In genomic region chr16:23100613-23101012, GRCm38 (mm10) we compare ENCODE assay signal across 9 mouse cellular contexts. TPM values are rescaled to one million over a fixed set of nuclear protein-coding genes. Genes with fewer than 3 reads are reported as not detected.
DNase-seq lines count a peak whose midpoint lies in the region; ATAC-seq and TF ChIP-seq lines count a peak whose summit lies in the region.
"Had no signal": no experiment of that assay in that cellular context is flagged by ENCODE, and none has a peak within 500 bp of the region (broad histone marks: within the 10 kb centered on the region; RNA-seq: fewer than 3 reads in every experiment).

No protein-coding gene starts in this region.

- H3K27me3 ChIP-seq in liver, embryonic 14.5 days (ENCODE audit: control insufficient read depth, insufficient read depth, low read length) = peaks cover 4% of the 10 kb centered on the region; the same call in 1 of the 2 replicates

- peak overlapping the region; percentile 52 for H3K4me2 ChIP-seq in liver, embryonic 14.5 days (ENCODE audit: low read depth)

- TF ChIP-seq EP300 in liver, embryonic 14.5 days (IDR thresholded peaks at IDR 0.05; ENCODE audit: low read depth) = no peak

- DNase-seq in thymus, postnatal 4 days = peak; percentile 29
- DNase-seq in thymus, adult 18-20 months = no peak
- no peak for DNase-seq in liver, embryonic 14.5 days (ENCODE audit: low read depth in 3 of 3, low spot score in 3 of 3)
- DNase-seq in cerebellum, adult 8-10 months = no peak
- no peak for DNase-seq in right cerebral cortex, postnatal 36 days (ENCODE audit: low spot score in 2 of 2)
- no peak for DNase-seq in gastrocnemius, postnatal 4 days (ENCODE audit: low spot score in 2 of 2)
- no peak for DNase-seq in kidney, postnatal 25 days

- no peak overlapping the region; the same call in 1 of the 2 replicates for H3K9ac ChIP-seq in liver, embryonic 14.5 days (replicated peaks)

- H3K36me3 ChIP-seq in liver, embryonic 14.5 days (replicated peaks; ENCODE audit: control insufficient read depth, insufficient read depth, low read depth) = no peaks in the 10 kb centered on the region

- peaks cover 6 to 8% of the 10 kb centered on the region in 2 experiments for H3K4me1 ChIP-seq in liver, embryonic 14.5 days (replicated peaks; ENCODE audit: control insufficient read depth in 2 of 2, insufficient read depth in 2 of 2, low read length in 1 of 2)

- H3K9me3 ChIP-seq in liver, embryonic 14.5 days (ENCODE audit: control insufficient read depth, low read length) = no peaks in the 10 kb centered on the region

- no peak overlapping the region for H3K27ac ChIP-seq in liver, embryonic 14.5 days

- peak; percentile 50 to 52 for ATAC-seq in hematopoietic stem cell, adult 5-6 weeks (replicated peaks in 1 of 2; ENCODE audit: insufficient read depth in 1 of 2, low FRiP score in 2 of 2, low TSS enrichment in 1 of 2, low read depth in 1 of 2, poor library complexity in 2 of 2, severe bottlenecking in 2 of 2)
- ATAC-seq in liver, embryonic 14.5 days (ENCODE audit: insufficient read depth) = peak; percentile 56

- H3K4me3 ChIP-seq in liver, embryonic 14.5 days (ENCODE audit: insufficient read depth in 1 of 2, low read depth in 2 of 2, low read length in 2 of 2) = peak overlapping the region; percentile 23 to 31; a peak in 2 of 4 replicates
- H3K4me3 ChIP-seq: myocyte had no signal

- no peak for TF ChIP-seq CTCF in liver, embryonic 14.5 days (IDR thresholded peaks at IDR 0.05; ENCODE audit: low read depth)

- 5% methylated on average over 10 of the region's 10 CpGs for WGBS in liver, embryonic 14.5 days (ENCODE audit: insufficient replicate concordance)

RNA-seq across cellular contexts. Expression of gene Eif4a2, which starts 6.6 kb away (rescaled TPM):
- 1,260 and 1,493 TPM in 2 replicates for total RNA-seq in hematopoietic stem cell, adult 5-6 weeks (2017)
- 111 and 159 TPM in 2 replicates for polyA plus RNA-seq in liver, embryonic 14.5 days (2012; rRNA removed)
- polyA plus RNA-seq in liver, embryonic 14.5 days (2014; fragmentation: Nextera tagmentation; extraction: Ambion mirVana) = 55.9 and 66.5 TPM in 2 replicates
- 100 to 1,000 TPM; 274 to 300 TPM for total RNA-seq in gastrocnemius, postnatal 4 days (2021)

RNA-seq across cellular contexts. Expression of gene Rfc4, which starts 26.9 kb away (rescaled TPM):
- 59.0 and 75.0 TPM in 2 replicates for total RNA-seq in hematopoietic stem cell, adult 5-6 weeks (2017)
- polyA plus RNA-seq in liver, embryonic 14.5 days (2012; rRNA removed) = 6.5 and 17.1 TPM in 2 replicates
- 177 and 178 TPM in 2 replicates for polyA plus RNA-seq in liver, embryonic 14.5 days (2014; fragmentation: Nextera tagmentation; extraction: Ambion mirVana)
- 10 to 100 TPM; 16.2 to 16.4 TPM for total RNA-seq in gastrocnemius, postnatal 4 days (2021)

RNA-seq across cellular contexts. Expression of gene Kng1, which starts 42.9 kb away (rescaled TPM):
- total RNA-seq in hematopoietic stem cell, adult 5-6 weeks (2017) = not detected in 2 replicates
- 162 and 225 TPM in 2 replicates for polyA plus RNA-seq in liver, embryonic 14.5 days (2012; rRNA removed)
- 513 and 583 TPM in 2 replicates for polyA plus RNA-seq in liver, embryonic 14.5 days (2014; fragmentation: Nextera tagmentation; extraction: Ambion mirVana)
- 1 to 10 TPM in 1 of 2 experiments, under 1 TPM in 1; 0.52 to 8.6 TPM for total RNA-seq in gastrocnemius, postnatal 4 days (2021)
- polyA plus RNA-seq: myocyte had no signal

RNA-seq across cellular contexts. Expression of gene Adipoq, which starts 45.7 kb away (rescaled TPM):
- not detected in 2 replicates for total RNA-seq in hematopoietic stem cell, adult 5-6 weeks (2017)
- not detected in 2 replicates for polyA plus RNA-seq in liver, embryonic 14.5 days (2012; rRNA removed)
- not detected in 2 replicates for polyA plus RNA-seq in liver, embryonic 14.5 days (2014; fragmentation: Nextera tagmentation; extraction: Ambion mirVana)
- 10 to 100 TPM; 35.8 to 82.7 TPM for total RNA-seq in gastrocnemius, postnatal 4 days (2021)
- polyA plus RNA-seq: myocyte had no signal
